Comparison of ENCODE assay signal across 8 mouse cellular contexts in the genomic region with DNA sequence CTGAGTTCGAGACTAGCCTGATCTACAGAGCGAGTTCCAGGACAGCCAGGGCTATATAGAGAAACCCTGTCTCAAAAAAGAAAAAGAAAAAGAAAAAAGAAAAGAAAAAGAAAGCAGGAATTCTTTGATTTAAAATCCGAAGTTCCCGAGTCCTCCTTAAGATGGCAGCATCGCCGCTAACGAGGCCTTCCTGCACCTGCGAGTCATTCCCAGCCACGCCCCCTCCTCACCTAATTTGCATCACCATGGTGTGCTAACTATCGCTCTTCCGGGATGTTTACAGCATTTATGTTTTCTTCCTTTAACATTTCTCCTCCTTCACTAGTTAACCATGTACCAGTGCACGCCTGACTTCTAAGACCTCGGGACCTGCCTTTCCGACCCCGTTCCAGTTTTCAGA. TPM values are rescaled to one million over a fixed set of nuclear protein-coding genes. Genes with fewer than 3 reads are reported as not detected.
A peak's percentile ranks its signal among the peaks of the same experiment; 100 is the strongest.
DNase-seq lines count a peak whose midpoint lies in the region; ATAC-seq and TF ChIP-seq lines count a peak whose summit lies in the region.

No protein-coding gene starts in this region.

- no peaks in the 10 kb centered on the region for H3K9me3 ChIP-seq in E14TG2a.4 (ENCODE audit: low read length)
- no peaks in the 10 kb centered on the region for H3K9me3 ChIP-seq in embryonic facial prominence, embryonic 10.5 days
- H3K9me3 ChIP-seq in kidney, embryonic 15.5 days (replicated peaks) = no peaks in the 10 kb centered on the region
- H3K9me3 ChIP-seq in midbrain, embryonic 16.5 days (replicated peaks; ENCODE audit: control insufficient read depth, low read length, poor library complexity, severe bottlenecking) = no peaks in the 10 kb centered on the region
- H3K9me3 ChIP-seq in heart, embryonic 12.5 days (replicated peaks) = no peaks in the 10 kb centered on the region

- TF ChIP-seq CTCF in layer of hippocampus, adult 2 months (conservative IDR thresholded peaks at IDR 0.05) = peak; percentile 70
- TF ChIP-seq CTCF in E14TG2a.4 (conservative IDR thresholded peaks at IDR 0.05; ENCODE audit: low read length) = peak; percentile 63

- no peak for ATAC-seq in kidney, embryonic 15.5 days (replicated peaks; ENCODE audit: low FRiP score)
- no peak for ATAC-seq in midbrain, embryonic 16.5 days
- ATAC-seq in activated CD4-positive, CD25-positive, alpha-beta regulatory T cell, adult 4 months = no peak
- no peak for ATAC-seq in heart, embryonic 12.5 days (ENCODE audit: insufficient number of reproducible peaks, low FRiP score)

- H3K4me2 ChIP-seq in kidney, embryonic 15.5 days = peak overlapping the region; percentile 44
- H3K4me2 ChIP-seq in midbrain, embryonic 16.5 days (ENCODE audit: low read length) = 0 out of 2 replicates have a peak overlapping the region, but pooled peaks have one; percentile 8
- H3K4me2 ChIP-seq in heart, embryonic 12.5 days = no peak overlapping the region

- no peaks in the 10 kb centered on the region for H3K27me3 ChIP-seq in E14TG2a.4 (ENCODE audit: insufficient read depth, low read length)
- no peaks in the 10 kb centered on the region for H3K27me3 ChIP-seq in embryonic facial prominence, embryonic 10.5 days (replicated peaks; ENCODE audit: low read depth, poor library complexity, severe bottlenecking)
- H3K27me3 ChIP-seq in kidney, embryonic 15.5 days = no peaks in the 10 kb centered on the region
- H3K27me3 ChIP-seq in midbrain, embryonic 16.5 days (ENCODE audit: control insufficient read depth, insufficient read depth, low read depth, low read length) = no peaks in the 10 kb centered on the region
- no peaks in the 10 kb centered on the region for H3K27me3 ChIP-seq in heart, embryonic 12.5 days (replicated peaks)

- no peak overlapping the region for H3K9ac ChIP-seq in kidney, embryonic 15.5 days
- no peak overlapping the region for H3K9ac ChIP-seq in midbrain, embryonic 16.5 days (ENCODE audit: low read depth, low read length)
- H3K9ac ChIP-seq in heart, embryonic 12.5 days = no peak overlapping the region

- no peak overlapping the region for H3K27ac ChIP-seq in layer of hippocampus, adult 2 months
- no peak overlapping the region for H3K27ac ChIP-seq in embryonic facial prominence, embryonic 10.5 days (replicated peaks)
- 0 out of 2 replicates have a peak overlapping the region, but pooled peaks have one; percentile 33 for H3K27ac ChIP-seq in kidney, embryonic 15.5 days
- H3K27ac ChIP-seq in midbrain, embryonic 16.5 days (ENCODE audit: low read length) = no peak overlapping the region
- no peak overlapping the region for H3K27ac ChIP-seq in heart, embryonic 12.5 days (ENCODE audit: poor library complexity, severe bottlenecking)

- DNase-seq in layer of hippocampus, adult 2 months (ENCODE audit: low spot score in 2 of 2) = no peak
- DNase-seq in layer of hippocampus, postnatal 14 days (ENCODE audit: low spot score in 2 of 2) = no peak
- DNase-seq in embryonic facial prominence, embryonic 10.5 days (ENCODE audit: low spot score) = peak; percentile 57

- H3K4me3 ChIP-seq in layer of hippocampus, adult 2 months = no peak overlapping the region
- H3K4me3 ChIP-seq in E14TG2a.4 (replicated peaks; ENCODE audit: low read length) = peak overlapping the region; percentile 67
- no peak overlapping the region for H3K4me3 ChIP-seq in embryonic facial prominence, embryonic 10.5 days
- peak overlapping the region; percentile 21; the same call in 1 of the 2 replicates for H3K4me3 ChIP-seq in kidney, embryonic 15.5 days (replicated peaks)
- no peak overlapping the region for H3K4me3 ChIP-seq in midbrain, embryonic 16.5 days (ENCODE audit: low read depth, low read length)
- no peak overlapping the region for H3K4me3 ChIP-seq in heart, embryonic 12.5 days

- 29% methylated on average over 15 of the region's 15 CpGs for WGBS in embryonic facial prominence, embryonic 10.5 days
- 26% methylated on average over 15 of the region's 15 CpGs for WGBS in kidney, embryonic 15.5 days
- 23% methylated on average over 15 of the region's 15 CpGs for WGBS in midbrain, embryonic 16.5 days
- WGBS in heart, embryonic 12.5 days = 47% methylated on average over 15 of the region's 15 CpGs

- H3K36me3 ChIP-seq in E14TG2a.4 (ENCODE audit: insufficient read depth, low read length) = peaks cover 62% of the 10 kb centered on the region
- peaks cover 70% of the 10 kb centered on the region for H3K36me3 ChIP-seq in embryonic facial prominence, embryonic 10.5 days (replicated peaks)
- peaks cover 54% of the 10 kb centered on the region for H3K36me3 ChIP-seq in kidney, embryonic 15.5 days
- H3K36me3 ChIP-seq in midbrain, embryonic 16.5 days (ENCODE audit: control insufficient read depth, insufficient read depth, low read length) = peaks cover 33% of the 10 kb centered on the region
- peaks cover 68% of the 10 kb centered on the region for H3K36me3 ChIP-seq in heart, embryonic 12.5 days

- H3K4me1 ChIP-seq in E14TG2a.4 (replicated peaks; ENCODE audit: low read depth, low read length) = peaks cover 84% of the 10 kb centered on the region
- no peaks in the 10 kb centered on the region for H3K4me1 ChIP-seq in embryonic facial prominence, embryonic 10.5 days
- H3K4me1 ChIP-seq in kidney, embryonic 15.5 days = peaks cover 9% of the 10 kb centered on the region
- H3K4me1 ChIP-seq in midbrain, embryonic 16.5 days (ENCODE audit: control insufficient read depth, insufficient read depth, low read length) = 0 out of 2 replicates have a peak, but pooled peaks cover 2% of the 10 kb centered on the region
- no peaks in the 10 kb centered on the region for H3K4me1 ChIP-seq in heart, embryonic 12.5 days (replicated peaks)

RNA-seq across cellular contexts. Expression of a gene that starts 9.4 kb away (rescaled TPM):
- 100 to 1,000 TPM; 257 to 258 TPM for total RNA-seq in layer of hippocampus, adult 2 months (2021)
- total RNA-seq in layer of hippocampus, postnatal 14 days (2021) = 100 to 1,000 TPM; 319 to 320 TPM
- polyA plus RNA-seq in embryonic facial prominence, embryonic 10.5 days (2016; fragmentation: Nextera tagmentation; extraction: Ambion mirVana) = 242 and 244 TPM in 2 replicates
- polyA plus RNA-seq in kidney, embryonic 15.5 days (2015; fragmentation: Nextera tagmentation; extraction: Ambion mirVana) = 261 TPM in 2 replicates
- polyA plus RNA-seq in midbrain, embryonic 16.5 days (2015; fragmentation: Nextera tagmentation; extraction: Ambion mirVana) = 400 and 424 TPM in 2 replicates
- 100 to 1,000 TPM; 248 to 290 TPM for polyA plus RNA-seq in activated CD4-positive, CD25-positive, alpha-beta regulatory T cell, adult 4 months (2017; shearing (Covaris generic))
- polyA plus RNA-seq in heart, embryonic 12.5 days (2016; fragmentation: Nextera tagmentation; extraction: Ambion mirVana) = 494 and 510 TPM in 2 replicates

RNA-seq across cellular contexts. Expression of a gene that starts 9.5 kb away (rescaled TPM):
- total RNA-seq in layer of hippocampus, adult 2 months (2021) = 10 to 100 TPM; 25.9 to 29.9 TPM
- total RNA-seq in layer of hippocampus, postnatal 14 days (2021) = 10 to 100 TPM; 24.7 to 29.8 TPM
- 67.7 and 73.5 TPM in 2 replicates for polyA plus RNA-seq in embryonic facial prominence, embryonic 10.5 days (2016; fragmentation: Nextera tagmentation; extraction: Ambion mirVana)
- 46.5 and 49.6 TPM in 2 replicates for polyA plus RNA-seq in kidney, embryonic 15.5 days (2015; fragmentation: Nextera tagmentation; extraction: Ambion mirVana)
- polyA plus RNA-seq in midbrain, embryonic 16.5 days (2015; fragmentation: Nextera tagmentation; extraction: Ambion mirVana) = 38.5 and 43.7 TPM in 2 replicates
- 10 to 100 TPM; 14.4 to 16.2 TPM for polyA plus RNA-seq in activated CD4-positive, CD25-positive, alpha-beta regulatory T cell, adult 4 months (2017; shearing (Covaris generic))
- polyA plus RNA-seq in heart, embryonic 12.5 days (2016; fragmentation: Nextera tagmentation; extraction: Ambion mirVana) = 22.6 and 23.1 TPM in 2 replicates

RNA-seq across cellular contexts. Expression of a gene that starts 35.2 kb away (rescaled TPM):
- total RNA-seq in layer of hippocampus, adult 2 months (2021) = 10 to 100 TPM; 13.6 to 14.6 TPM
- total RNA-seq in layer of hippocampus, postnatal 14 days (2021) = 10 to 100 TPM; 15.3 to 18.9 TPM
- 22.9 and 25.1 TPM in 2 replicates for polyA plus RNA-seq in embryonic facial prominence, embryonic 10.5 days (2016; fragmentation: Nextera tagmentation; extraction: Ambion mirVana)
- 36.7 and 40.5 TPM in 2 replicates for polyA plus RNA-seq in kidney, embryonic 15.5 days (2015; fragmentation: Nextera tagmentation; extraction: Ambion mirVana)
- 18.8 and 25.0 TPM in 2 replicates for polyA plus RNA-seq in midbrain, embryonic 16.5 days (2015; fragmentation: Nextera tagmentation; extraction: Ambion mirVana)
- 10 to 100 TPM; 42.0 to 44.1 TPM for polyA plus RNA-seq in activated CD4-positive, CD25-positive, alpha-beta regulatory T cell, adult 4 months (2017; shearing (Covaris generic))
- polyA plus RNA-seq in heart, embryonic 12.5 days (2016; fragmentation: Nextera tagmentation; extraction: Ambion mirVana) = 19.8 and 20.2 TPM in 2 replicates

Comparison
In these comparisons a context has a peak if more than half of its experiments do, and no peak if none do; other contexts are left out.
1. H3K4me3 ChIP-seq: peak in E14TG2a.4 (single experiment) and kidney, embryonic 15.5 days (single experiment); none in layer of hippocampus, adult 2 months (single experiment), embryonic facial prominence, embryonic 10.5 days (single experiment), midbrain, embryonic 16.5 days (single experiment) and heart, embryonic 12.5 days (single experiment).